Mouse (Mus musculus): ENCODE measurements around the gene Mc1r.
A peak's percentile ranks its signal among the peaks of the same experiment; 100 is the strongest.
"Not testable (repeated sequence)": the region's sequence is repeated elsewhere in the genome, so short reads cannot be mapped to it uniquely, and the experiment has no call there.

Mc1r gene

GRCm38 (mm10) chr8:123431616-123432365 is 24.9 kb downstream of the Mc1r start:
- DNase-seq (ENCODE audit: low read depth), result no peak

DNA sequence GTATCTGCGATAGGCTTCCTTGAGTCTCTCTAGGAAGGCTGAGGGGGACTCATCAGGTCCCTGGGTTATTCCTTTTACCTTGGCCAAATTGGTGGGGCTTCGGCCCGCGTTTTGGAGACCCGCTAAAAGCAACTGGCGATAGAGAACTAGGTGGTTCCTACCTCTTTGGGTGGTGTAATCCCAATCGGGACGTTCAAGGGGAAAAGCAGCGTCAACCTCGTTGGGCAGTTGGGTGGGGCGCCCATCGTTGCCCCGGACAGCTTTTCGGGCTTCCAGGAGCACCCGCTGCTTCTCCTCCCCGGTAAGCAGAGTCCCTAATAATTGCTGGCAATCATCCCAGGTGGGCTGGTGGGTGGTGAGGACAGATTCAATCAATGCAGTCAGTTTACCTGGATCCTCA is 25.5 kb downstream of the Mc1r start:
- no peak for DNase-seq (ENCODE audit: low read depth)

DNA sequence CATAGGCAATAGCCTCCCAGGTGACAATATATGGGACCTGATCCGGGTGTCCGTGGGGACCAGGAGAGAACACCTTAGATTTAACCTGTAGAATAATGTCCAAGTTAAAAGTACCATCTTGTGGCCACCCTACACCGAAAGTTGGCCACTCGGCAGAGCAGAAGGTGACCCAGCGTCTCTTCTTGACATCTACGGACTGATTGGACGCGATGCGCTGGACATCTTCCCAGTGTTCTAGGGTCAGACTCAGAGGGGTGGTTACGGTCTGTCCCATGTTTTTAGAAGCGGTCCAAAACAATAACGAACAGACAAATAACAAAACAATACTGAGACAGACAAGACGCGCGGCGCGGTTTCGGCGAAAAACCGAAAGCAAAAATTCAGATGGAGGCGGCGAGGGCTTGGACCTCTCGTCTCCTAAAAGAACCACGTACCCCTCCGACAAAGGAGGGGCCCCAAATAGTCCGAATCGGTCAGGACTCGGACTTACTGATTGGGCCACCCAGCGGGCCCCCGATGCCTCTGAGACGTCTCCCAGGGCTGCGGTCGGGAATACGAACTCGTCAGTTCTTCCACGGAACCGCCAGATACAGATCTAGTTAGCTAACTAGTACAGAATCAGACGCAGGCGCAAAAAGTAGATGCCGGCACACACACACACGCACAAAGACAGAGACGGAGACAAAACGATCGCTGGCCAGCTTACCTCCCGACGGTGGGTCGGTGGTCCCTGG is 26.5 kb downstream of the Mc1r start:
- DNase-seq (ENCODE audit: low read depth), result not testable (repeated sequence)

- no peak for DNase-seq (ENCODE audit: low read depth)
Observed at GRCm38 (mm10) chr8:123441788-123442187, 34.9 kb downstream of the Mc1r start.

- no peak for DNase-seq (ENCODE audit: low read depth)
Observed at GRCm38 (mm10) chr8:123442351-123442750, 35.4 kb downstream of the Mc1r start.

GRCm38 (mm10) chr8:123442871-123443575 is 36.1 kb downstream of the Mc1r start:
- DNase-seq (ENCODE audit: low read depth), result peak; percentile 99

GRCm38 (mm10) chr8:123443576-123443921 is 36.6 kb downstream of the Mc1r start:
- DNase-seq (ENCODE audit: low read depth), result peak; percentile 74

GRCm38 (mm10) chr8:123444131-123444530 is 37.2 kb downstream of the Mc1r start:
- peak; percentile 94 for DNase-seq (ENCODE audit: low read depth)

- no peak for DNase-seq (ENCODE audit: low read depth)
Observed at GRCm38 (mm10) chr8:123445981-123446380, 39.1 kb downstream of the Mc1r start.

- no peak for DNase-seq (ENCODE audit: low read depth)
Observed at GRCm38 (mm10) chr8:123446799-123447198, 39.9 kb downstream of the Mc1r start.

DNA sequence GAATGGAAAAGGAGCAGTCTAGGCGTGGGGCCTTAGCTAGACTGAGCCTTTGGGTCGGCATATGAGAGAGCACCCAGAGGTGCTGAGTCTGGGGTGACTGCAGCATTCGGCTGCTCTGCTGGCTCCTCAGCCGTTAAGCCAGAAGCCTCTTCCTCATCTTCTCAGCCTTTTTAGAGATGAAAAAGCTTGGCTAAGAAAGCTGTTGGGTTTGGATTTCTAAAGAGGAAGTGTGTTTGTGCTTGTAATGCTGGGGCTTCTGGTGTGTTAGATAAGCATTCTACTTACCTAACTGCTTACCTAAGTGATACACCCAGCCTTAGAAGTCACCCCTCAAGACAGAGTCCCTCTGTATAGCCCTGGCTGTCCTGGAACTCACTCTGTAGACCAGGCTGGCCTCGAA is 43.9 kb downstream of the Mc1r start:
- DNase-seq (ENCODE audit: low read depth), result peak; percentile 90

DNA sequence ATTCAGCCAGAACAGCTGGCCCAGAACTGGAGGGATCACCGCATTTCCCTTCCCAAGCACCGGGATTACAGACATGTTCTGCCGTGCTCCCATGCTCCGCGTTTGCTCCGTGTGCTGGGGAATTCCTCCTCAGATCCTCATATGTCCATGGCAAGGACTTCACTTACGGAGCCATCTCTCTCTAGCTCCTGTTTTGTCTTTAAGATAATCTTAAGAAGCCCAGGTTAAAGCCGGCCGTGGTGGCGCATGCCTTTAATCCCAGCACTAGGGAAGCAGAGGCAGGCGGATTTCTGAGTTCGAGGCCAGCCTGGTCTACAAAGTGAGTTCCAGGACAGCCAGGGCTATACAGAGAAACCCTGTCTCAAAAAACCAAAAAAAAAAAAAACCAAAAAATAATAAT is 44.8 kb downstream of the Mc1r start:
- DNase-seq (ENCODE audit: low read depth), result not testable (repeated sequence)

DNA sequence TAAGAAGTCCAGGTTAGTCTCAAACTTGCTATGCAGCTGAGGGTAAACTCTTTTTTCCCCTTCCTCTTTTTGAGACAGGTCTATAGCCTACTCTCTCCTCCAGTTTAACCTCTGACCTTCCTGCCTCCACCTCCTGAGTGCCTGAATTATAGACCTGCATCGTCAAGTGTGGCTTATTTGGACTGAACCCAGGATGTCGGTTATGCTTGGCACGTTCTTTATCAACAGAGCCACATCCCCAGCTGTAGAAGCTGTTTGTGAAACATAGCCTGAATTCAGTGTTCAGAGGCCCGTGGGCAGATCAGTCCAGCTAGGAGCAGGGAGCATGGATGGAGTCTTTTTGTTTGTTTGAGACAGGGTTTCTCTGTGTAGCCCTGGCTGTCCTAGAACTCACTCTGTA is 45.2 kb downstream of the Mc1r start:
- DNase-seq (ENCODE audit: low read depth), result peak; percentile 81

- no peak for DNase-seq (ENCODE audit: low read depth)
Observed at GRCm38 (mm10) chr8:123453291-123453690, 46.4 kb downstream of the Mc1r start.

GRCm38 (mm10) chr8:123453951-123454350 is 47.0 kb downstream of the Mc1r start:
- DNase-seq (ENCODE audit: low read depth), result no peak

GRCm38 (mm10) chr8:123454559-123454958 is 47.7 kb downstream of the Mc1r start:
- DNase-seq (ENCODE audit: low read depth), result peak; percentile 96

Data from 416B (cell line).